Mouse (Mus musculus) c-Kit-positive CD71-positive TER-119-positive erythroid progenitor cells, embryonic 14.5 days (primary cell): ENCODE results near the gene Pxn.
A peak's percentile ranks its signal among the peaks of the same experiment; 100 is the strongest.
"Not testable (repeated sequence)": the region's sequence is repeated elsewhere in the genome, so short reads cannot be mapped to it uniquely, and the experiment has no call there.

Source experiments
- DNase-seq: peaks from one replicate; pipeline ENCODE4 v3.0.0-alpha.2; 2013; ENCODE audit warnings: low spot score

Pxn gene

GRCm38 (mm10) chr5:115553801-115554420 is 47.4 kb downstream of the Pxn start:
- DNase-seq, result no peak

- no peak for DNase-seq
Measured at GRCm38 (mm10) chr5:115554536-115555291, 48.2 kb downstream of the Pxn start.

- DNase-seq, result peak; percentile 80
Measured at GRCm38 (mm10) chr5:115556217-115556616, 49.7 kb downstream of the Pxn start.

GRCm38 (mm10) chr5:115558182-115558794 is 51.8 kb downstream of the Pxn start:
- DNase-seq, result no peak

- peak; percentile 100 for DNase-seq
Measured at GRCm38 (mm10) chr5:115559237-115560101, 53.0 kb downstream of the Pxn start, which contains the start of gene Rplp0. Rplp0 (plus strand) TSS chr5:115559467.

- DNase-seq, result peak; percentile 52
Measured at GRCm38 (mm10) chr5:115560336-115560905, 53.9 kb downstream of the Pxn start.

- no peak for DNase-seq
Measured at GRCm38 (mm10) chr5:115563771-115564585, 57.5 kb downstream of the Pxn start.

- DNase-seq, result peak; percentile 63
Measured at GRCm38 (mm10) chr5:115564737-115565393, 58.4 kb downstream of the Pxn start, which contains the start of gene Gcn1l1. Gcn1l1 (plus strand) TSS chr5:115565254.

- no peak for DNase-seq
Measured at GRCm38 (mm10) chr5:115565403-115565802, 58.9 kb downstream of the Pxn start.

GRCm38 (mm10) chr5:115568681-115569080 is 62.2 kb downstream of the Pxn start:
- DNase-seq, result no peak

- no peak for DNase-seq
Measured at GRCm38 (mm10) chr5:115569308-115569707, 62.8 kb downstream of the Pxn start.

- no peak for DNase-seq
Measured at GRCm38 (mm10) chr5:115569721-115570120, 63.2 kb downstream of the Pxn start.

- no peak for DNase-seq
Measured at GRCm38 (mm10) chr5:115571086-115571485, 64.6 kb downstream of the Pxn start.

- no peak for DNase-seq
Measured at GRCm38 (mm10) chr5:115572679-115573535, 66.4 kb downstream of the Pxn start.

GRCm38 (mm10) chr5:115574992-115575391 is 68.5 kb downstream of the Pxn start:
- DNase-seq, result no peak

GRCm38 (mm10) chr5:115577686-115578085 is 71.2 kb downstream of the Pxn start:
- DNase-seq, result not testable (repeated sequence)

GRCm38 (mm10) chr5:115578922-115579321 is 72.4 kb downstream of the Pxn start:
- no peak for DNase-seq

- no peak for DNase-seq
Measured at GRCm38 (mm10) chr5:115579363-115579762, 72.9 kb downstream of the Pxn start.
